Mouse (Mus musculus) forebrain, embryonic 16.5 days (tissue): ENCODE measurements around the gene Styx. TPM values are rescaled to one million over a fixed set of nuclear protein-coding genes. Genes with fewer than 3 reads are reported as not detected.
"Not testable (repeated sequence)": the region's sequence is repeated elsewhere in the genome, so short reads cannot be mapped to it uniquely, and the experiment has no call there.

Experiments used
- ATAC-seq: fragments of 200-750 bp; cut with Nextera tagmentation; 2 replicates; pipeline ENCODE4 v1.8.0; 2017; ENCODE audit warnings: mild to moderate bottlenecking, moderate library complexity
- H3K27ac ChIP-seq: fragments of 300-500 bp; sonication (generic); 2 replicates; pipeline ENCODE4 v1.5.1; 2014; ENCODE audit warnings: low read length, control low read depth
- H3K27me3 ChIP-seq: fragments of 300-500 bp; sonication (generic); replicated peaks from 2 replicates; pipeline ENCODE4 v1.6.1; 2014; ENCODE audit warnings: low read length; ENCODE audit not compliant: control insufficient read depth, insufficient read depth
- H3K36me3 ChIP-seq: fragments of 300-500 bp; sonication (generic); 2 replicates; pipeline ENCODE4 v1.6.1; 2014; ENCODE audit not compliant: control insufficient read depth, insufficient read depth
- H3K4me1 ChIP-seq: fragments of 300-500 bp; sonication (generic); replicated peaks from 2 replicates; pipeline ENCODE4 v1.6.1; 2014; ENCODE audit warnings: low read length; ENCODE audit not compliant: control insufficient read depth, insufficient read depth
- H3K4me2 ChIP-seq: fragments of 300-500 bp; sonication (generic); 2 replicates; pipeline ENCODE4 v1.6.1; 2014; ENCODE audit warnings: mild to moderate bottlenecking, low read length, control low read depth
- H3K4me3 ChIP-seq: fragments of 300-500 bp; sonication (generic); replicated peaks from 2 replicates; pipeline ENCODE4 v1.5.1; 2014; ENCODE audit warnings: mild to moderate bottlenecking, low read length, control low read depth
- H3K9ac ChIP-seq: fragments of 300-500 bp; sonication (generic); replicated peaks from 2 replicates; pipeline ENCODE4 v1.6.1; 2014; ENCODE audit warnings: low read depth, low read length, control low read depth
- H3K9me3 ChIP-seq: fragments of 300-500 bp; sonication (generic); 2 replicates; pipeline ENCODE4 v1.6.1; 2016; ENCODE audit warnings: low read length; ENCODE audit not compliant: control insufficient read depth
- WGBS: fragments of 180-500 bp; shearing (Covaris S2); extraction: QIAGEN DNeasy Blood & Tissue Kit; methylation state at CpG from one replicate; pipeline ENCODE4 v1.1.7; 2014; 5-methylcytosine and 5-hydroxymethylcytosine counted together
- polyA plus RNA-seq: library from polyadenylated mRNA; unstranded; fragments of >200 nt; fragmentation: Nextera tagmentation; extraction: Ambion mirVana; gene quantifications from 2 replicates; pipeline ENCODE4 v1.2.1, GENCODE M21; 2015

The Styx gene
- polyA plus RNA-seq, 1 experiment from 2014 or later: 59.2 TPM

DNA sequence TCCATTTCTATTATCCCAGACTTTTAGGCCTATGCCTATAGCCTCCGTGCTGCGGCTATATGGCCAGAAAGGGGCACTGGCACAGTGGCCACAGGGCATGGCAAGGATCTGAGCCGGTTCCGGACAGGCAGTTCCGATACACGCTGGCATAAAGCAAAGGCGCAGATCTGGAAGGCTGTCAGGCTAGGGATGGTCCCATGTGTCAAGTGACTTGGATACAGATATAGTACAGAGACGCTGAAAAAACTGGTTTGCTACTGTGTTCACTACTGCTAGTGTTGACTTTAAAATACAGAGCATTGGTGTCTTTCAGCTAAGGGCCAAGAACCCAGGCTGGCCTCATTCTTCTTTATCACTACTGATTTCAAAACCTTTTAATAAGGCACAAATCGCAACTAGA, 106.1 kb downstream of the Styx start:
- Histone ChIP-seq H3K4me2 (no peak overlapping the region), H3K36me3 (peaks cover 20% of the 10 kb centered on the region), H3K9ac (no peak overlapping the region), H3K4me3 (no peak overlapping the region), H3K4me1 (peaks cover 15% of the 10 kb centered on the region), H3K27ac (no peak overlapping the region), H3K27me3 (no peaks in the 10 kb centered on the region), H3K9me3 (no peaks in the 10 kb centered on the region)
- 88% methylated on average over 9 of the region's 9 CpGs for WGBS
- no peak for ATAC-seq

DNA sequence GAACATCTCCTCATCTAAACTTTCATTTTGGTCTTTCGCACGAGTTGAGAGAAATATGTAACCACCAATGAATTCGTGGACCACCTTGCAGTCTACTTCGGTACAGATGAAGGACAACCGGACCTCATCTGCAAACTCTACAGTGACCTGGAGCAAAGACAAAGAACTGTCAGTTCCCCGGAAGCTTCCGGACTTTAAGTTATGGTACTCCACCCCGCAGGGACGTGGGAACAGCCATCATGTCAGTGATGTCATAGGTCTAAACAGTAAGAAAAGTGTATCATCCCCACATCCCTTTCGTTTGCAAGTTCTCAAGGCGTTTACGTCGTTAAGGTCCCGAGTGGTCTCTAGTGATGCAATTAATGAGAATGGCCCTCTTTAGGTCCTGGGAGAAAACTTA, 109.0 kb downstream of the Styx start:
- H3K27ac ChIP-seq: no peak overlapping the region
- WGBS: 87% methylated on average over 14 of the region's 14 CpGs
- H3K27me3 ChIP-seq: no peaks in the 10 kb centered on the region
- peaks cover 23% of the 10 kb centered on the region for H3K36me3 ChIP-seq
- H3K9me3 ChIP-seq: no peaks in the 10 kb centered on the region
- no peak overlapping the region for H3K9ac ChIP-seq
- no peak overlapping the region for H3K4me2 ChIP-seq
- peaks cover 25% of the 10 kb centered on the region for H3K4me1 ChIP-seq
- no peak for ATAC-seq
- no peak overlapping the region for H3K4me3 ChIP-seq

DNA sequence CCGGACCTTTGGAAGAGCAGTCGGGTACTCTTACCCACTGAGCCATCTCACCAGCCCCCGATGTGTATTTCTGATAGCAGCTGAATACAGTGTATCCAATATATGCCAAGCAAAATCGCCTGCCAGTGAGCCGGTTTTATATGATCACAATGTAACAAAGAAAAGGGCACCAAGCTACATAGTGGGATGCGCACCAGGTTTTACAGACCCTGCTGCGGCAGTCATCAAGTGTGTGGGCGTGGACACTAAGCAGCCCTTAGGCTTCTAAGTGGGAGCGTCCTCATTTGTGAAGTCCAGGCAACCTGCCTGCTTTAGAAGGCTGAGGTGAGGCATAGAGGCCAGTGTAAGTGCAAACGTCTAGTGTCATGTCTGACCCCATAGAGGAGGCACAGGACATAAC, 109.6 kb downstream of the Styx start:
- Histone ChIP-seq H3K27me3 (no peaks in the 10 kb centered on the region), H3K4me3 (no peak overlapping the region), H3K27ac (no peak overlapping the region), H3K9me3 (no peaks in the 10 kb centered on the region), H3K36me3 (peaks cover 24% of the 10 kb centered on the region), H3K4me2 (no peak overlapping the region), H3K4me1 (peaks cover 24% of the 10 kb centered on the region), H3K9ac (no peak overlapping the region)
- no peak for ATAC-seq
- WGBS: 96% methylated on average over 10 of the region's 10 CpGs

DNA sequence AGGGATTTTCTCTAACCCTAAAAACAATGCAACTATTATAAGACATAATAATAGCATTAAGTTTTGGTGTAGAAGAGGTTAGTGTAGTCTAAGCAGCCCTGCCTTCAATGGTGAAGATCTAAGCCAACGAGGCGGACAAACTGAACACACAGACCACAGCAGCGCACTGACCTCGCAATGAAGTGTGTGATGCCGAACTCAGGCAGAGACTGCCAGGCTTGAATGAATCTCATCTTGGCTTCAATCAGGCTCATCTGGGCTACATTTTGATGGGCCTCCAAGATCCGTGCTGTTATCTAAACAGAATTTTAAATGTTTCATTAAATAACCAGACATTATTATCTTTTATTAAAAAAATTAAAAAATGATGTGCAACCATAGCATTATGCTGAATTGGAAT, 111.1 kb downstream of the Styx start:
- ATAC-seq: no peak
- H3K36me3 ChIP-seq: peaks cover 24% of the 10 kb centered on the region

DNA sequence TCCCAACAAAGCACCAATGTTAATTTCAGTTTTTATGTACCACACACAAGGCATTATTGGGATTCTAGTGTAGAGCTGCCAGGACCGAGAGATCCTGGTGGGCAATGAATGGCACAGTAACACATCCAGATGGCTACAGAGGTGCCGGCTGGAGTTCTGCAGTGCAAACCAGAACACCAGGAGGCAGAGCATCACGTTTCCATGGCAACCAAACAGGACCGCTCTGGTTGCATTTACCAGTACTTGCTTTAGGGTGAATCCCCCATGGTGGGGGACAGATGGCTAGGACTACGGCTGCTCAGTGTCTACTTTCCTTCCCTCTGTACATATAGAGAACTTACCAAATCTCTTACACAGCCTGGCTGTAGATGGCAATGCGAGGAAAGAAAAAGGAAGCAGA, 111.5 kb downstream of the Styx start:
- Histone ChIP-seq H3K9me3 (no peaks in the 10 kb centered on the region), H3K4me2 (no peak overlapping the region), H3K9ac (no peak overlapping the region), H3K4me3 (no peak overlapping the region), H3K27me3 (no peaks in the 10 kb centered on the region), H3K4me1 (peaks cover 12% of the 10 kb centered on the region), H3K36me3 (peaks cover 27% of the 10 kb centered on the region), H3K27ac (peak overlapping the region; percentile 13; the same call in 1 of the 2 replicates)
- peak; percentile 84 for ATAC-seq
- 19% methylated on average over 6 of the region's 6 CpGs for WGBS

More for the DNA sequence above, 111.1 kb downstream of the Styx start:
- Histone ChIP-seq H3K27ac (no peak overlapping the region), H3K27me3 (no peaks in the 10 kb centered on the region), H3K9me3 (no peaks in the 10 kb centered on the region), H3K4me3 (no peak overlapping the region), H3K4me2 (no peak overlapping the region), H3K9ac (no peak overlapping the region), H3K4me1 (peaks cover 14% of the 10 kb centered on the region)
- WGBS: 78% methylated on average over 6 of the region's 6 CpGs

DNA sequence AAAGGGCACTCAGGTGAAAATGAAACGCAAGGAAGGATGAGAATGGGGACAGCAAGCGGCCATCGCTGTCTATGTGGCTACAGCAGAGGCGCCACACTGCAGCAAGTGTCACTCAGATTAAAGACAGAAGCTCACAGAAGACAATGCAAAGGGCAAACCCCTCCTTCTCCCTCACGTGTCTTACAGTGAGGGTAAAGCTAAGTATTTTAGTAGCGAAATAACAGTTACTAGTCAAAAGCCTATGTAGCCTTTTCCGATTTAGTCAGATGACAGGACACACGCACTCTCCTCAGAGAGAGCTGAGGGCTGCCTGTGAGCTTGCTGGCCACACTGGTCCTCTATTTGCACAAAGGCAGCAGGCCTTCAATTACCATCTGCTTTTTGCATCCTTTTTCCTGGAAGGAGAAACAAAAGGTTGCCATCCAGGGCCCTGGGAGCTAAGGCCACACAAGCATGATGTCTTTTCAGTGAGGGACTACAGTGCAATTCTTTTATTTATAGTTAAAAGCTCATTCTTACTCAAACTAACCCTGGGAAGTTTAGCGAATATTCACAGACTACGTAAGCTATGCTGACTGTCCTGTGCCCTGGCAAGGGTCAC, 112.1 kb downstream of the Styx start:
- no peaks in the 10 kb centered on the region for H3K9me3 ChIP-seq
- H3K4me1 ChIP-seq: peaks cover 12% of the 10 kb centered on the region
- H3K36me3 ChIP-seq: peaks cover 28% of the 10 kb centered on the region
- H3K9ac ChIP-seq: no peak overlapping the region
- peak; percentile 20; the same call in 1 of the 2 replicates for ATAC-seq
- WGBS: 37% methylated on average over 10 of the region's 10 CpGs
- no peaks in the 10 kb centered on the region for H3K27me3 ChIP-seq
- no peak overlapping the region for H3K4me2 ChIP-seq
- peak overlapping the region; percentile 13; the same call in 1 of the 2 replicates for H3K27ac ChIP-seq
- no peak overlapping the region for H3K4me3 ChIP-seq

DNA sequence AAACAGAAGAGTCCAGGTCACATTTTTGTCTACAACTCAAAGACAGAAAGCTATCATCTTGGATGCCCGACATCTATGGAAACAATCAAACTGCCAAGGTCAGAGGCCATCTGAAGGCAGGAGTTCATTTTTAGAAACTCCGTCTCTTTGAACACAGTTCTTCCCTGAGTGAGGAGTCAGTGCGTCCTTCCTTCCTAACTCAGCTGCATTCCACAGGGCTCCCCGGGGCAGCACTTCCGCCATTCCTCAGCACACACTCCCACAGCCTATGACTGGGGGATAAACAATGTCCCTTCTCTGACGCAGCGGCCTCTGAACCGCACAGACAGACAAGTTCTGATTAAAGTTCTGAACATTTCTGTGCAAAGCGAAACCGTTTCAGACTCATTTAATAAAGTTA, 112.7 kb downstream of the Styx start:
- H3K4me3 ChIP-seq: no peak overlapping the region
- no peaks in the 10 kb centered on the region for H3K9me3 ChIP-seq
- peaks cover 28% of the 10 kb centered on the region for H3K36me3 ChIP-seq
- no peaks in the 10 kb centered on the region for H3K27me3 ChIP-seq
- WGBS: 23% methylated on average over 10 of the region's 10 CpGs
- H3K4me1 ChIP-seq: peaks cover 12% of the 10 kb centered on the region
- H3K9ac ChIP-seq: no peak overlapping the region
- no peak overlapping the region for H3K4me2 ChIP-seq
- no peak overlapping the region for H3K27ac ChIP-seq
- ATAC-seq: no peak

DNA sequence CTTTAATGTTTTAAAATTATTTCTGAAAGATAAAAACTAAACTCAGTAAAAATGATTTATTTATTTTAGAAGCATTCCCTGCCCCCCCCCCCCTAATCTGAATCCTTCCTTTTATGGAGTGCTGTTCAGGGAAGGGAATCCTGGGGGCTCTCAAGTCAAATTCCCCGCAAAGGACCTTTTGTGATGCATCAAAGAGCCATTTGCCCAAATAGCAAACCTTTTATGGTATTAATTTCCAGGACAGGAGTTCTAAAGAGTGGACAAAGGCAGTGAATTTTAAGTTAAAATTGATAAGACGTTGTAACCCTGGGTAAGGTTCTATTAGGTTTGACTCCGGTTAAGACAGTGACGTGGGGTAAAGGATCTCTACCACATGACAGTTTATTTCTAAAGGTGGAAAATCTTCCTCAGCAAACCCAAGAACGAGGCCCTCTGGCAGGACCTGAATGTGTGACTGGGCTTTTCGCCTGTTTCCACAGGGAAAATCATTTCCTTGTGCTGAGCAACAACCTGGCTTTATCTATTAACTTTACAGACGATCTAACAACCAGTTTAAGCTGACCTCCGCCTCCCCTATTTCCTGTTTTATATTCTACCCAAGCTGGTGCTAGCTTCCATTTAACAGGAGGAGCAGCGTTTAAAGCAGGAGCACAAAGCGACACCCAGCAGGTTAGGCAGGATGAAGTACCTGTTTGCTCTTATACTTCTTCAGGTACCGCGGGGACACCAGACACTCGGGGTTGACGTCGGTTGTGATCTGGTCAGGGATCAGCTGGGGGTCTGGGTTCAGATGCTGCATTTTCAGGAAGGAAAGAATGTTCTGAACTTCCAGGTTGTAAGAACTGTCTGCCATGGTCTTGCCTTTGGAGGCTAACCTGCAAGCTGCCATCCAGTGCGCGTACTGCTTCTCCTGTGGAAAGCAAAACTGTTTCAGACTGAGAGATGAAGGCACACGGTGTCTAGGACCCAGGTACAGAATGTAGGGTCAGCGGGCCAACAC, 113.4 kb downstream of the Styx start:
- Histone ChIP-seq H3K27me3 (no peaks in the 10 kb centered on the region), H3K4me2 (no peak overlapping the region), H3K9me3 (no peaks in the 10 kb centered on the region), H3K27ac (no peak overlapping the region), H3K9ac (no peak overlapping the region), H3K4me1 (peaks cover 12% of the 10 kb centered on the region), H3K36me3 (peaks cover 29% of the 10 kb centered on the region), H3K4me3 (no peak overlapping the region)
- ATAC-seq: no peak
- WGBS: 73% methylated on average over 19 of the region's 19 CpGs

DNA sequence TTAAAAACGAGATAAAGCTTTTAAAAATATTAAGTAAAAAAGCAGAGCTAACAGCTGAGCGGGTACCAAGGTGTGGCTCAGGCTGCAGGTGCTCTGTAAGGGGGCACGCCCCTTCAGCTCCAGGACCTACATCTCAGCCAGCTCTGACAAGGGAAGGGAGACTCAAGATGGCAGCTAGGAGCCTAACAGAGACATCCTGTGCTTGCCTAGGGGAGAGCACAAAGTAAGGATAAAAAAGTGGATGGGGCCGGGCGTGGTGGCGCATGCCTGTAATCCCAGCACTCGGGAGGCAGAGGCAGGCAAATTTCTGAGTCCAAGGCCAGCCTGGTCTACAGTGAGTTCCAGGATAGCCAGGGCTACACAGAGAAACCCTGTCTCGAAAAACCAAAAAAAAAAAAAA, 115.5 kb downstream of the Styx start:
- not testable (repeated sequence) for H3K4me3 ChIP-seq, H3K27me3 ChIP-seq, H3K27ac ChIP-seq, H3K4me2 ChIP-seq, ATAC-seq, H3K9ac ChIP-seq, H3K9me3 ChIP-seq
- WGBS: 92% methylated on average over 8 of the region's 8 CpGs
- H3K4me1 ChIP-seq: peaks cover 12% of the 10 kb centered on the region
- H3K36me3 ChIP-seq: peaks cover 21% of the 10 kb centered on the region
